Mouse (Mus musculus): Measurements from ENCODE around the gene Rab11fip3. TPM values are rescaled to one million over a fixed set of nuclear protein-coding genes. Genes with fewer than 3 reads are reported as not detected.

Gene Rab11fip3
- 64.6 and 66.8 TPM in 2 replicates for polyA plus RNA-seq (2012; rRNA removed)

GRCm38 (mm10) chr17:26068831-26069739 lies at the start of gene Rab11fip3:
Gene Rab11fip3 (minus strand): TSS chr17:26069555.

DNA sequence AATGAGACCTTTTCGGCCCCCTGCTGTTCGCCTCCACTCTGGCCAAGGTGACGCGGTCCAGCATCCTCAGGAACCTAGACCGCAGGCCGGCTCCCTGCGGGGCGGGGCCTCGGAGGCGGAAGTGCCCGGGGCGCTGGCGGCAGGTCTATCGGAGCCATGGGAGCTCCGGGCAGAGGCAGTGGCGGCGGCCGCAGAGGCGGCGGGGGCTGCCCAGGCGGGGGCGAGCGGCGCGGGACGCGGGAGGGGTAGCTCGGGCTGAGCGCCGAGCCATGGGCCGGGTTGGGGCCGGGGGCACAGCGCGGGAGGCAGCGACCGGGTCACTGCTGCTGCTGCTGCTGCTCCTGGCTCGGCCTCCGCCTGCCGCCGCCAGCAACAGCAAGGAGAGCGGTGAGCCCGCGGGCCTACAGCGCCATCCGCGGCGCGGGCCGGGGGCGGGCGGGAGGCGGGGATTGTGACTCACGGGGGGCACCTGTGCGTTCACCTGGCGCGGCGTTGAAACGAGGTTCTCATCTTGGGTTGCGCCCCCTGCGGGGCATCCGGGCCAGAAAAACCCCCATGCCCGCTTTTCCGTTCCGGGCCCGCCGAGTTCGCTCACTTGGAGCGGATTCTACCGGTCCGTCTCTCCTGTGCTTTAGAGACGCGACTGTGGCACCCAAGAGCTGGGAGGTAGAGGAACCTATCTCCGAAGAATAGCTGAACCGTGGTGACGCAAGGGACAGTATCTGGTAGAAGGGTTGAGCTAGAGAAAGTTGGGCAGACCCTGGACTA lies 44.0 kb upstream of the Rab11fip3 start, which contains the start of gene Tmem8:
Tmem8 (plus strand) TSS at position 119 of the 768 bp plus-strand sequence.

DNA sequence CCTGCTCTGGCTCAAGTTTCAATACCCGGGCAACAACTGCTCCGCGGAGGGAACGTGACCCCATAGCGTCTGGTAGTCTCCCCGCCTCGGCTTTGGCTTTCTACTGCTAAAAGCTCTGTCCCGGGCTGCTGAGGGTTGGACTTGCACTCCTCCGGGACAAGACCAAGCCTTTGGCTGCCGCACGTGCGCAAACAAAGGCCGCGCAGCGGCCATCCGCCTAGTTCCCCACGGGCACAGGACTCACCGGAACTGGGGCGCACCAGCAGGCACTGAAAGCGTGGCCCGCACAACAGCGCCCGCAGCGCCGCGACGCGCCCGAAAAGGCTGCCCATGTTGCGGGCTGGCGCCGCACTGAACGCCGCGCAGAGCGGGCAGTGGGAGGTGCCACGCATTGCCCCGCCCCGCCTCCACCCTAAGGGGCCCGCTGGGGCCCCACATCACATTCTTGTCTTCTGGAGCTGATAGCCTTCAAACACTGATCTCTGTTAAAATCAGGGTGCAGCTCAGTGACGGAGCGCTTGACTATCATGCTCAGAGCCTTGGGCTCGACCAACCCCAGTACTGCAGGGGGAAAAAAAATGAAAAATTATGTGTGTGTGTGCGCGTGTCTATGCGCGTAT lies 25.9 kb upstream of the Rab11fip3 start, which contains the start of gene Nme4:
Nme4 (minus strand) TSS at position 482 of the 620 bp plus-strand sequence.

DNA sequence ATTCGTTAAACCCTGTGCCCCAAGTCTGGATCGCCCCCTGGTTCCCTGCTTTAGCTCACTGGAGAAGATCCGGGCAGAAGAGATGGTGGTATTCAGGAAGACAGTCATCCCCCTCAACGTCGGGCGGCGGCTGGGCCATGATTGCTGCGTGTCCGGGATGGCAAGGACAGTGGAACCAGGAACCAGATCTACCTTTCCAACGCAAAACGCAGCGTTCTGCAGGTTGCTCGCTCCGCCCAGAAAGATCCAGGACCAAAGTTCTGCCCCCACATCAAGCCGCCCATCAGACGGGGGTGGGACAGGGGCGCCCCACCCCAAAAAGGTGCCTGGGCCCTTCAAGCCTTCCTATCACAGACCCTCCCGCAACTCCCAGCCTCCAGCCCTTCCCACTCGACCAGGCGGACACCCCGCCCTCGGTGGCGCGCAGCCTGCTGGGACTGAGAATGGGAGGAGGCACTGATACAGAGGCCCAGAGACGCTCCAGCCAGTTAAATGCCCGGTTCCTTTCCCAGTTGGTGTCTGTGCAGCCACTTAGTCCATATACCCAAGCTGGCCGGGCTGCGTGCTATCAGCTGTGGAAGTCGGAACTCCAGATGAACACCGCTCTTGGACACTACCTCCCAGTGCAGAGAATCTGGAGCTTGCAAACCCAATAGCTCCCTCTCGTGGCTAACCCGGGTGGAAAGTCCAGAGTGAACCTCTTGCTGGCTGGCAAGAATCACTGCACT lies 20.7 kb upstream of the Rab11fip3 start, which contains the start of gene Decr2:
Decr2 (minus strand) TSS at position 433 of the 728 bp plus-strand sequence.

GRCm38 (mm10) chr17:25985306-25986294 lies 83.8 kb downstream of the Rab11fip3 start, which contains the start of gene Capn15:
Gene Capn15 (minus strand): TSS chr17:25985796.

DNA sequence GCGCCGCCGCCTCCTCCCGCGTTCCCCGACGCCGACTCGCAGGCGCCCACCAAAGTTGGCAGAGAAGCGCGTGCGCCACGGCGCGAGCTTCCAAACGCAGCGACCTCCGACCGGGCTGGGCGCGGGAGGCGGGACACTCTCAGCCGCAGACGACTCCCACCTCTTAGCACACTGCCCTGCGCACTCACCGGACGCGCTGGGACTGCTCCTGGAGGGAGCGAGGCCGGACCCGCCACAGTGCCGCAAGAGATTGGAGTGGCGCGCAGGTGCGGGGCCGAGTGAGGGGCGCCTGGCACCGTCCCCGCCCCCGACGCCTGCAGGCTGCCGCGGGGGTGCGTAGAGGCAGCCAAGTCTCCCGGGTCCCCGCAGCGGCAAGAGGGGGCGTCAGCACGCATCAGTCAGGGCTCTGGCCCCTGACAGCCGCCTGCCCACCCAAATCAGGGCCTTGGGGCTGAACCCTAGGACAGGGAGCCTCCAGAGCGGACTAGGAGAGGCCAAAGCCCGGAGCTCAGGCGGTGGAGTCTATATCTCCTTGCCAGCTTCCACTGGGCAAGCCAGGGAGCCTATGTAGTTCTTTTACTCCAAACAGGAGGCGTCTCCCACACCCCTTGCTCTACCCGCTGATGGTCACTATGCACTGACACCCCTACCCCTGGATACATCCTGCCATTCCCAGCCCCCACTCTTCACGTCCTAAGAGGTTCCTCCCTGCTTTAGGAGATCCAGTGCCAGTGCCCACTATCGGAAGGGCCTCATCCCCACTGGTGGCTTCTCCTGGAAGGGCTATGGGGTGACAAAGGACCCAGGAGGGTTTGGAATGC lies 117.3 kb downstream of the Rab11fip3 start, which contains the start of gene A930017K11Rik:
A930017K11Rik (minus strand) TSS at position 763 of the 821 bp plus-strand sequence.

DNA sequence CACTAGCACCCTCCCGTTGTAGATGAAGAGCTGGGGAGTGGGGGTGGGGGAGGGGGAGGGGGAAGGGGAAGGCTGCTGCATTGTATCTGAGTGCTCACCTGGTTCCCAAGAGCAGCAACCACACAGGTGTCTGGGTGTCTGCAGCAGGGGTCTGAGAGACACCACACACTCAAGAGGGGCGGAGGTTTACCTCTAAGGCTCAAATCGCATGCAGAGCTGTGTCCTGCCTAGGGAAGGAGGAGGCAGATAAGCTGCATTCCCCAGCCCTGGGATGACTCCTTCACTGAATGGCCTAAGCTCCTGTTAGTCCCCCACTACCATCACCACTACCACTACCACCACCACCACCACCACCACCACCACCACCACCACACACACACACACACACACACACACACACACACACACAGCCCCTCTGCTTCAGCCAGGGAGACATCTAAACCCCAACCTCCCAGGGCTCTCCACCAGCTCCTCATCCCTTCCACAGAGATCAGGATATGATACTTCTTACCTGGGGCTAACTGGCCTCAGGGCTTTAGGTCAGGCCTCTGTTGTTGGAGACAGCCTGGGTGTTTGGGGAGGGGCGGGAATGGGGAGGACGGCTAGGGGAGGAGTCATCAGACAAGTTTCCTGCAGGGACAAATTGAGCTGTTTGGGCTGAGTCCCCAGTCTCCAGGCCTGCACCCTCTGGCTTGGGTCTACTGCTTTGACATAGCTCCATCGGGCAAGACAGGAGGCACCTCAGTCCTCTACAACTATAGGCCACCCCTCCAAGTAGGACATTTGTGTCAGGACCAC lies 124.8 kb downstream of the Rab11fip3 start, which contains the start of the genes Pigq and Nhlrc4:
Pigq (minus strand) TSS at position 571 of the 798 bp plus-strand sequence.
Nhlrc4 (minus strand) TSS at position 596 of the 798 bp plus-strand sequence.

Other genes with a start within 250 kb of the Rab11fip3 start
- gene Wdr24, start 245.9 kb downstream of the Rab11fip3 start, polyA plus RNA-seq (2012; rRNA removed) = 48.6 and 49.3 TPM in 2 replicates
- 82.0 and 84.1 TPM in 2 replicates for gene Jmjd8, start 240.7 kb downstream of the Rab11fip3 start, polyA plus RNA-seq (2012; rRNA removed)
- gene Stub1, start 236.2 kb downstream of the Rab11fip3 start, polyA plus RNA-seq (2012; rRNA removed) = 303 and 324 TPM in 2 replicates
- gene Rhbdl1, start 232.3 kb downstream of the Rab11fip3 start, polyA plus RNA-seq (2012; rRNA removed) = 51.1 and 59.5 TPM in 2 replicates
- gene Gm20683, start 227.8 kb downstream of the Rab11fip3 start, polyA plus RNA-seq (2012; rRNA removed) = 27.5 and 27.9 TPM in 2 replicates
- 94.8 and 98.3 TPM in 2 replicates for gene Rhot2, start 224.7 kb downstream of the Rab11fip3 start, polyA plus RNA-seq (2012; rRNA removed)
- gene Wdr90, start 208.1 kb downstream of the Rab11fip3 start, polyA plus RNA-seq (2012; rRNA removed) = 57.9 and 59.3 TPM in 2 replicates
- 10.1 and 10.9 TPM in 2 replicates for gene Mcrip2, start 200.8 kb downstream of the Rab11fip3 start, polyA plus RNA-seq (2012; rRNA removed)
- gene Mettl26, start 194.5 kb downstream of the Rab11fip3 start, polyA plus RNA-seq (2012; rRNA removed) = 71.8 and 76.2 TPM in 2 replicates
- 0.86 and 1.0 TPM in 2 replicates for gene Wfikkn1, start 188.7 kb downstream of the Rab11fip3 start, polyA plus RNA-seq (2012; rRNA removed)
- 70.6 and 80.8 TPM in 2 replicates for gene Rab40c, start 149.8 kb downstream of the Rab11fip3 start, polyA plus RNA-seq (2012; rRNA removed)
- gene Pigq, start 124.6 kb downstream of the Rab11fip3 start, polyA plus RNA-seq (2012; rRNA removed) = 95.7 and 101 TPM in 2 replicates
- 0.11 and 0.34 TPM in 2 replicates for gene Nhlrc4, start 124.6 kb downstream of the Rab11fip3 start, polyA plus RNA-seq (2012; rRNA removed)
- gene A930017K11Rik, start 117.0 kb downstream of the Rab11fip3 start, polyA plus RNA-seq (2012; rRNA removed) = 0.41 and 0.68 TPM in 2 replicates
- gene Capn15, start 83.8 kb downstream of the Rab11fip3 start, polyA plus RNA-seq (2012; rRNA removed) = 43.8 and 45.6 TPM in 2 replicates
- gene Decr2, start 20.8 kb upstream of the Rab11fip3 start, polyA plus RNA-seq (2012; rRNA removed) = 24.3 and 26.7 TPM in 2 replicates
- gene Nme4, start 26.0 kb upstream of the Rab11fip3 start, polyA plus RNA-seq (2012; rRNA removed) = 55.0 and 61.3 TPM in 2 replicates
- 10.1 and 10.5 TPM in 2 replicates for gene Tmem8, start 43.7 kb upstream of the Rab11fip3 start, polyA plus RNA-seq (2012; rRNA removed)
- 104 and 109 TPM in 2 replicates for gene Mrpl28, start 53.9 kb upstream of the Rab11fip3 start, polyA plus RNA-seq (2012; rRNA removed)
- gene Axin1, start 69.1 kb upstream of the Rab11fip3 start, polyA plus RNA-seq (2012; rRNA removed) = 32.0 and 32.3 TPM in 2 replicates
- gene Pdia2, start 129.5 kb upstream of the Rab11fip3 start, polyA plus RNA-seq (2012; rRNA removed) = 0.05 and 0.09 TPM in 2 replicates
- 9.7 and 15.0 TPM in 2 replicates for gene Rgs11, start 133.4 kb upstream of the Rab11fip3 start, polyA plus RNA-seq (2012; rRNA removed)
- gene Arhgdig, start 138.2 kb upstream of the Rab11fip3 start, polyA plus RNA-seq (2012; rRNA removed) = 29.0 and 41.3 TPM in 2 replicates
- gene Fam234a, start 174.7 kb upstream of the Rab11fip3 start, polyA plus RNA-seq (2012; rRNA removed) = 23.6 and 29.9 TPM in 2 replicates
- gene Luc7l, start 183.3 kb upstream of the Rab11fip3 start, polyA plus RNA-seq (2012; rRNA removed) = 117 and 119 TPM in 2 replicates

Measured in central nervous system, embryonic 14 days (tissue).